Mouse (Mus musculus): ENCODE data around the gene Naa10. TPM values are rescaled to one million over a fixed set of nuclear protein-coding genes. Genes with fewer than 3 reads are reported as not detected.

Naa10 gene
- polyA plus RNA-seq, 1 experiment = 174 TPM

DNA sequence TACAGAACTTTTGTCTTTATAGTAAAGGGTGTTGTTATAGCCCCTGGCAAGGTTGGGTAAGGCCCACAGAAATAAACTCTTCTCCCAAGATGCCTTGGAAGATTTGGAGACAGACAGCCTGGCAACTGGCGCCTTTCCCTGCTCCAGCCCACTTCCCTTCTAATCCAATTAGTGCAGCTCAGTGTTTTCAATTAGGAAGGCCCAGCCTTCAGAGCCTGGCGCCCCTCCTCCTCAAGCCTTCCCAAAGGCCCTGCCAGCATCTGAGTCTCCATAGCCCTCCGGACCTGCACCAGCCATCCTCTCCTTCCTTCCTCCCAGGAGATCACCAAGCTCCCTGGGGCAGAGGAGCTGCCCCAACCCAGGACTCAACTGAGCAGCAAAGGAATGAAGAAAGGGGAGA lies 54.5 kb downstream of the Naa10 start:
- no peaks in the 10 kb centered on the region for H3K4me1 ChIP-seq
- TF ChIP-seq FLI1 (IDR thresholded peaks at IDR 0.05; ENCODE audit: low read length) (no peak), GATA1 (IDR thresholded peaks at IDR 0.05; ENCODE audit: borderline replicate concordance, low read length) (no peak)
- no peaks in the 10 kb centered on the region for H3K36me3 ChIP-seq (replicated peaks; ENCODE audit: low read length)
- H3K9me3 ChIP-seq = no peaks in the 10 kb centered on the region
- no peak overlapping the region for H3K4me3 ChIP-seq (replicated peaks)
- peaks cover 38% of the 10 kb centered on the region for H3K27me3 ChIP-seq (replicated peaks)

Other genes with a start within 250 kb of the Naa10 start
- gene Slc6a8, start 248.8 kb downstream of the Naa10 start, polyA plus RNA-seq (2012; ENCODE audit: insufficient read depth, low replicate concordance) = 0.78 and 3.9 TPM in 2 replicates
- gene Bcap31, start 205.8 kb downstream of the Naa10 start, polyA plus RNA-seq (2012; ENCODE audit: insufficient read depth, low replicate concordance) = 18.5 and 52.2 TPM in 2 replicates
- 35.2 and 45.1 TPM in 2 replicates for gene Abcd1, start 205.3 kb downstream of the Naa10 start, polyA plus RNA-seq (2012; ENCODE audit: insufficient read depth, low replicate concordance)
- gene Plxnb3, start 164.9 kb downstream of the Naa10 start, polyA plus RNA-seq (2012; ENCODE audit: insufficient read depth, low replicate concordance) = 1.2 and 3.1 TPM in 2 replicates
- gene Srpk3, start 147.5 kb downstream of the Naa10 start, polyA plus RNA-seq (2012; ENCODE audit: insufficient read depth, low replicate concordance) = 0.45 and 4.0 TPM in 2 replicates
- 4.7 and 20.7 TPM in 2 replicates for gene Idh3g, start 135.0 kb downstream of the Naa10 start, polyA plus RNA-seq (2012; ENCODE audit: insufficient read depth, low replicate concordance)
- gene Ssr4, start 134.9 kb downstream of the Naa10 start, polyA plus RNA-seq (2012; ENCODE audit: insufficient read depth, low replicate concordance) = 53.1 and 60.4 TPM in 2 replicates
- gene Pdzd4, start 97.0 kb downstream of the Naa10 start, polyA plus RNA-seq (2012; ENCODE audit: insufficient read depth, low replicate concordance) = not detected in 2 replicates
- not detected in 2 replicates for gene Avpr2, start 29.8 kb downstream of the Naa10 start, polyA plus RNA-seq (2012; ENCODE audit: insufficient read depth, low replicate concordance)
- 0.96 TPM in 1 of 2 replicates, not detected in the other for gene L1cam, start 25.8 kb downstream of the Naa10 start, polyA plus RNA-seq (2012; ENCODE audit: insufficient read depth, low replicate concordance)
- 6.6 and 13.3 TPM in 2 replicates for gene Arhgap4, start 74 bp downstream of the Naa10 start, polyA plus RNA-seq (2012; ENCODE audit: insufficient read depth, low replicate concordance)
- 31.2 and 114 TPM in 2 replicates for gene Renbp, start 8.9 kb upstream of the Naa10 start, polyA plus RNA-seq (2012; ENCODE audit: insufficient read depth, low replicate concordance)
- gene Hcfc1, start 44.4 kb upstream of the Naa10 start, polyA plus RNA-seq (2012; ENCODE audit: insufficient read depth, low replicate concordance) = 58.4 and 162 TPM in 2 replicates
- gene Irak1, start 102.0 kb upstream of the Naa10 start, polyA plus RNA-seq (2012; ENCODE audit: insufficient read depth, low replicate concordance) = 134 and 271 TPM in 2 replicates
- not detected in 2 replicates for gene Opn1mw, start 205.5 kb upstream of the Naa10 start, polyA plus RNA-seq (2012; ENCODE audit: insufficient read depth, low replicate concordance)
- 13.7 and 25.1 TPM in 2 replicates for gene Mecp2, start 213.4 kb upstream of the Naa10 start, polyA plus RNA-seq (2012; ENCODE audit: insufficient read depth, low replicate concordance)
- not detected in 2 replicates for gene Tex28, start 245.9 kb upstream of the Naa10 start, polyA plus RNA-seq (2012; ENCODE audit: insufficient read depth, low replicate concordance)